Mouse (Mus musculus): ENCODE measurements around the gene Krt28. TPM values are rescaled to one million over a fixed set of nuclear protein-coding genes. Genes with fewer than 3 reads are reported as not detected.

Gene Krt28
- polyA plus RNA-seq, 1 experiment from 2014 or later: 0.39 TPM

- no peaks in the 10 kb centered on the region for H3K27me3 ChIP-seq (ENCODE audit: insufficient read depth, poor library complexity, severe bottlenecking)
- H3K4me3 ChIP-seq: no peak overlapping the region
- WGBS: 81% methylated on average over 10 of the region's 10 CpGs
- DNase-seq (ENCODE audit: low spot score): no peak
- no peak overlapping the region for H3K27ac ChIP-seq
- H3K9me3 ChIP-seq: no peaks in the 10 kb centered on the region
- H3K36me3 ChIP-seq: 0 out of 2 replicates have a peak, but pooled peaks cover under 1% of the 10 kb centered on the region
- no peaks in the 10 kb centered on the region for H3K4me1 ChIP-seq
Measured at GRCm38 (mm10) chr11:99392492-99392891, 17.8 kb upstream of the Krt28 start.

GRCm38 (mm10) chr11:99391375-99391774 lies 16.7 kb upstream of the Krt28 start:
- 74% methylated on average over 6 of the region's 6 CpGs for WGBS
- Histone ChIP-seq H3K27ac (no peak overlapping the region), H3K4me3 (no peak overlapping the region), H3K9me3 (no peaks in the 10 kb centered on the region), H3K27me3 (ENCODE audit: insufficient read depth, poor library complexity, severe bottlenecking) (no peaks in the 10 kb centered on the region), H3K36me3 (0 out of 2 replicates have a peak, but pooled peaks cover 2% of the 10 kb centered on the region), H3K4me1 (no peaks in the 10 kb centered on the region)
- peak; percentile 54 for DNase-seq (ENCODE audit: low spot score)

GRCm38 (mm10) chr11:99390866-99391265 lies 16.2 kb upstream of the Krt28 start:
- H3K4me3 ChIP-seq: no peak overlapping the region
- H3K27me3 ChIP-seq (ENCODE audit: insufficient read depth, poor library complexity, severe bottlenecking): no peaks in the 10 kb centered on the region
- 73% methylated on average over 7 of the region's 7 CpGs for WGBS
- H3K36me3 ChIP-seq: 0 out of 2 replicates have a peak, but pooled peaks cover 2% of the 10 kb centered on the region
- no peaks in the 10 kb centered on the region for H3K9me3 ChIP-seq
- no peak overlapping the region for H3K27ac ChIP-seq
- DNase-seq (ENCODE audit: low spot score): no peak
- no peaks in the 10 kb centered on the region for H3K4me1 ChIP-seq

- no peak for DNase-seq (ENCODE audit: low spot score)
- Histone ChIP-seq H3K4me3 (no peak within 1 kb of the TSS), H3K27ac (no peak within 1 kb of the TSS), H3K9me3 (no peaks in the 10 kb centered on the region), H3K27me3 (ENCODE audit: insufficient read depth, poor library complexity, severe bottlenecking) (peaks cover 3% of the 10 kb centered on the region; the same call in 1 of the 2 replicates), H3K36me3 (0 out of 2 replicates have a peak, but pooled peaks cover 2% of the 10 kb centered on the region), H3K4me1 (no peaks in the 10 kb centered on the region)
- 67% methylated on average over 4 of the region's 4 CpGs for WGBS
Measured at GRCm38 (mm10) chr11:99389264-99389663, 14.6 kb upstream of the Krt28 start, which contains the start of gene Krt10. TSS of gene Krt10 (minus strand) at chr11:99389364.

- H3K27ac ChIP-seq: no peak overlapping the region
- DNase-seq (ENCODE audit: low spot score): no peak
- 0 out of 2 replicates have a peak, but pooled peaks cover 2% of the 10 kb centered on the region for H3K36me3 ChIP-seq
- H3K4me3 ChIP-seq: no peak overlapping the region
- H3K27me3 ChIP-seq (ENCODE audit: insufficient read depth, poor library complexity, severe bottlenecking): peaks cover 8% of the 10 kb centered on the region; the same call in 1 of the 2 replicates
- H3K4me1 ChIP-seq: no peaks in the 10 kb centered on the region
- WGBS: 88% methylated on average over 18 of the region's 18 CpGs
- no peaks in the 10 kb centered on the region for H3K9me3 ChIP-seq
Measured at GRCm38 (mm10) chr11:99388661-99389060, 14.0 kb upstream of the Krt28 start.

GRCm38 (mm10) chr11:99385813-99386721 lies 11.4 kb upstream of the Krt28 start:
- peak overlapping the region; percentile 93 for H3K27ac ChIP-seq
- H3K4me3 ChIP-seq: peak overlapping the region; percentile 68
- whole genome bisulfite sequencing: 3% methylated on average over 71 of the region's 71 CpGs
- H3K4me1 ChIP-seq: no peaks in the 10 kb centered on the region
- peaks cover 30% of the 10 kb centered on the region for H3K27me3 ChIP-seq (ENCODE audit: insufficient read depth, poor library complexity, severe bottlenecking)
- H3K36me3 ChIP-seq: 0 out of 2 replicates have a peak, but pooled peaks cover 2% of the 10 kb centered on the region
- H3K9me3 ChIP-seq: no peaks in the 10 kb centered on the region
- DNase-seq (ENCODE audit: low spot score): peak; percentile 91

GRCm38 (mm10) chr11:99379568-99379967 lies 4.9 kb upstream of the Krt28 start:
- H3K4me3 ChIP-seq: no peak overlapping the region
- 17% methylated on average over 5 of the region's 5 CpGs for WGBS
- no peaks in the 10 kb centered on the region for H3K36me3 ChIP-seq
- DNase-seq (ENCODE audit: low spot score): no peak
- H3K27me3 ChIP-seq (ENCODE audit: insufficient read depth, poor library complexity, severe bottlenecking): peaks cover 30% of the 10 kb centered on the region
- no peaks in the 10 kb centered on the region for H3K4me1 ChIP-seq
- no peak overlapping the region for H3K27ac ChIP-seq
- no peaks in the 10 kb centered on the region for H3K9me3 ChIP-seq

- no peak for DNase-seq (ENCODE audit: low spot score)
- no peaks in the 10 kb centered on the region for H3K9me3 ChIP-seq
- H3K4me1 ChIP-seq: no peaks in the 10 kb centered on the region
- H3K4me3 ChIP-seq: no peak overlapping the region
- 85% methylated on average over 8 of the region's 8 CpGs for WGBS
- peaks cover 4% of the 10 kb centered on the region; the same call in 1 of the 2 replicates for H3K27me3 ChIP-seq (ENCODE audit: insufficient read depth, poor library complexity, severe bottlenecking)
- no peaks in the 10 kb centered on the region for H3K36me3 ChIP-seq
- no peak overlapping the region for H3K27ac ChIP-seq
Measured at GRCm38 (mm10) chr11:99369853-99370451, 4.8 kb downstream of the Krt28 start.

GRCm38 (mm10) chr11:99369229-99369628 lies 5.5 kb downstream of the Krt28 start:
- Histone ChIP-seq H3K27ac (no peak overlapping the region), H3K4me1 (no peaks in the 10 kb centered on the region), H3K27me3 (ENCODE audit: insufficient read depth, poor library complexity, severe bottlenecking) (peaks cover 4% of the 10 kb centered on the region; the same call in 1 of the 2 replicates), H3K4me3 (no peak overlapping the region), H3K9me3 (no peaks in the 10 kb centered on the region), H3K36me3 (no peaks in the 10 kb centered on the region)
- no peak for DNase-seq (ENCODE audit: low spot score)
- WGBS: 8% methylated on average over 3 of the region's 3 CpGs

- H3K27me3 ChIP-seq (ENCODE audit: insufficient read depth, poor library complexity, severe bottlenecking): peaks cover 4% of the 10 kb centered on the region; the same call in 1 of the 2 replicates
- no peaks in the 10 kb centered on the region for H3K9me3 ChIP-seq
- no peak for DNase-seq (ENCODE audit: low spot score)
- H3K4me3 ChIP-seq: no peak overlapping the region
- WGBS: 43% methylated on average over 10 of the region's 10 CpGs
- H3K4me1 ChIP-seq: no peaks in the 10 kb centered on the region
- no peaks in the 10 kb centered on the region for H3K36me3 ChIP-seq
- H3K27ac ChIP-seq: no peak overlapping the region
Measured at GRCm38 (mm10) chr11:99366791-99367190, 7.9 kb downstream of the Krt28 start.

GRCm38 (mm10) chr11:99364412-99364811 lies 10.3 kb downstream of the Krt28 start:
- H3K27ac ChIP-seq: no peak overlapping the region
- WGBS: 22% methylated on average over 9 of the region's 9 CpGs
- H3K4me1 ChIP-seq: no peaks in the 10 kb centered on the region
- H3K27me3 ChIP-seq (ENCODE audit: insufficient read depth, poor library complexity, severe bottlenecking): peaks cover 4% of the 10 kb centered on the region; the same call in 1 of the 2 replicates
- no peaks in the 10 kb centered on the region for H3K36me3 ChIP-seq
- no peaks in the 10 kb centered on the region for H3K9me3 ChIP-seq
- H3K4me3 ChIP-seq: no peak overlapping the region
- DNase-seq (ENCODE audit: low spot score): no peak

- Histone ChIP-seq H3K27me3 (ENCODE audit: insufficient read depth, poor library complexity, severe bottlenecking) (no peaks in the 10 kb centered on the region), H3K4me1 (no peaks in the 10 kb centered on the region), H3K4me3 (no peak overlapping the region), H3K36me3 (no peaks in the 10 kb centered on the region), H3K9me3 (no peaks in the 10 kb centered on the region), H3K27ac (no peak overlapping the region)
- 84% methylated on average over 8 of the region's 8 CpGs for WGBS
- DNase-seq (ENCODE audit: low spot score): no peak
Measured at GRCm38 (mm10) chr11:99361423-99361822, 13.3 kb downstream of the Krt28 start.

GRCm38 (mm10) chr11:99351004-99351403 lies 23.7 kb downstream of the Krt28 start, which contains the start of gene Krt27:
TSS of gene Krt27 (minus strand) at chr11:99351104.
- Histone ChIP-seq H3K27me3 (ENCODE audit: insufficient read depth, poor library complexity, severe bottlenecking) (peaks cover 10% of the 10 kb centered on the region; the same call in 1 of the 2 replicates), H3K9me3 (no peaks in the 10 kb centered on the region), H3K4me3 (no peak within 1 kb of the TSS), H3K4me1 (no peaks in the 10 kb centered on the region), H3K27ac (no peak within 1 kb of the TSS), H3K36me3 (no peaks in the 10 kb centered on the region)
- DNase-seq (ENCODE audit: low spot score): no peak
- WGBS: 67% methylated on average over 12 of the region's 12 CpGs

Data from heart, embryonic 10.5 days (tissue).